Mouse (Mus musculus): ENCODE measurements around the gene Adat2.

GRCm38 (mm10) chr10:13541721-13542120 is 11.0 kb upstream of the Adat2 start:
- TF ChIP-seq POLR2A (IDR thresholded peaks at IDR 0.05; ENCODE audit: low read depth, low read length) (no peak), CTCF (conservative IDR thresholded peaks at IDR 0.05; ENCODE audit: insufficient read depth, insufficient read length, low read depth, low read length) (no peak)
